Comparison of ENCODE assay signal across 8 mouse cellular contexts in genomic region chr12:73998128-73998456, GRCm38 (mm10). TPM values are rescaled to one million over a fixed set of nuclear protein-coding genes. Genes with fewer than 3 reads are reported as not detected.
DNase-seq lines count a peak whose midpoint lies in the region; ATAC-seq and TF ChIP-seq lines count a peak whose summit lies in the region.

No protein-coding gene starts in this region.

- no peaks in the 10 kb centered on the region for H3K36me3 ChIP-seq in heart, embryonic 11.5 days (ENCODE audit: control insufficient read depth, insufficient read depth, low read length)
- no peaks in the 10 kb centered on the region for H3K36me3 ChIP-seq in testis, adult 2 months (ENCODE audit: control insufficient read depth, insufficient read depth, low read length)
- H3K36me3 ChIP-seq in limb, embryonic 14.5 days (ENCODE audit: control insufficient read depth, insufficient read depth, low read length): no peaks in the 10 kb centered on the region

- no peak for TF ChIP-seq POLR2A in testis, adult 2 months (IDR thresholded peaks at IDR 0.05; ENCODE audit: control insufficient read depth, low read depth, low read length)
- no peak for TF ChIP-seq POLR2A in limb, embryonic 14.5 days (IDR thresholded peaks at IDR 0.05; ENCODE audit: borderline replicate concordance, extremely low read depth, insufficient read depth, insufficient read length)

- H3K9me3 ChIP-seq in heart, embryonic 11.5 days (replicated peaks; ENCODE audit: control insufficient read depth, low read length): no peaks in the 10 kb centered on the region
- H3K9me3 ChIP-seq in limb, embryonic 14.5 days (ENCODE audit: control insufficient read depth, low read length): no peaks in the 10 kb centered on the region

- peak overlapping the region; percentile 96 for H3K4me2 ChIP-seq in heart, embryonic 11.5 days
- H3K4me2 ChIP-seq in limb, embryonic 14.5 days (replicated peaks; ENCODE audit: low read depth, low read length, severe bottlenecking): peak overlapping the region; percentile 84

- H3K4me3 ChIP-seq in heart, embryonic 11.5 days (ENCODE audit: low read depth, low read length): peak overlapping the region; percentile 64
- H3K4me3 ChIP-seq in testis, adult 2 months (ENCODE audit: control insufficient read depth, low read depth, low read length): peak overlapping the region; percentile 26; the same call in 1 of the 2 replicates
- peak overlapping the region; percentile 59 for H3K4me3 ChIP-seq in limb, embryonic 14.5 days (replicated peaks; ENCODE audit: low read length)

- WGBS in heart, embryonic 11.5 days (ENCODE audit: insufficient replicate concordance): 37% methylated on average over 5 of the region's 5 CpGs
- WGBS in limb, embryonic 14.5 days: 38% methylated on average over 5 of the region's 5 CpGs

- H3K27me3 ChIP-seq in heart, embryonic 11.5 days (ENCODE audit: control insufficient read depth, insufficient read depth, low read length): peaks cover 37% of the 10 kb centered on the region
- H3K27me3 ChIP-seq in testis, adult 2 months (ENCODE audit: control insufficient read depth, insufficient read depth, low read length): 0 out of 2 replicates have a peak, but pooled peaks cover 2% of the 10 kb centered on the region
- peaks cover 17% of the 10 kb centered on the region; the same call in 1 of the 2 replicates for H3K27me3 ChIP-seq in limb, embryonic 14.5 days (ENCODE audit: control insufficient read depth, insufficient read depth, low read length)

- TF ChIP-seq CTCF in testis, adult 2 months (IDR thresholded peaks at IDR 0.05; ENCODE audit: control insufficient read depth, insufficient read depth, insufficient replicate concordance, low read depth, low read length): no peak

- ATAC-seq in heart, embryonic 11.5 days (replicated peaks; ENCODE audit: insufficient number of reproducible peaks, low FRiP score, low TSS enrichment): no peak
- ATAC-seq in limb, embryonic 14.5 days (ENCODE audit: low FRiP score, low read depth): 0 out of 2 replicates have a peak, but pooled peaks have one; percentile 26

- peaks cover 5% of the 10 kb centered on the region for H3K4me1 ChIP-seq in heart, embryonic 11.5 days (ENCODE audit: control insufficient read depth, insufficient read depth, low read length)
- H3K4me1 ChIP-seq in testis, adult 2 months (ENCODE audit: control insufficient read depth, insufficient read depth, low read length): peaks cover 12% of the 10 kb centered on the region
- H3K4me1 ChIP-seq in limb, embryonic 14.5 days (ENCODE audit: control insufficient read depth, insufficient read depth, low read length): peaks cover 5% of the 10 kb centered on the region

- H3K27ac ChIP-seq in heart, embryonic 11.5 days (ENCODE audit: low read depth, low read length): no peak overlapping the region
- H3K27ac ChIP-seq in testis, adult 2 months (ENCODE audit: control insufficient read depth, insufficient read depth, low read depth, low read length): no peak overlapping the region
- no peak overlapping the region for H3K27ac ChIP-seq in limb, embryonic 14.5 days (replicated peaks; ENCODE audit: low read depth, low read length)

- intact Hi-C loops in heart, postnatal 36 days (cut with DNase I): no loop called here
- intact Hi-C loops in gastrocnemius, postnatal 36 days (cut with DNase I): no loop called here

- DNase-seq in heart, postnatal 36 days: no peak
- no peak for DNase-seq in testis, postnatal 10 days (ENCODE audit: low spot score)
- no peak for DNase-seq in limb, embryonic 14.5 days (ENCODE audit: low spot score)
- DNase-seq in natural killer cell, adult 2 months (ENCODE audit: low spot score in 2 of 2): no peak
- no peak for DNase-seq in gastrocnemius, postnatal 36 days
- DNase-seq in gastrocnemius, postnatal 10 days: no peak

- peak overlapping the region; percentile 63 for H3K9ac ChIP-seq in heart, embryonic 11.5 days (ENCODE audit: low read depth, low read length)
- H3K9ac ChIP-seq in limb, embryonic 14.5 days (ENCODE audit: low read depth, low read length, severe bottlenecking): peak overlapping the region; percentile 78

RNA-seq across cellular contexts. Expression of gene Syt16, which starts 0.6 kb away (rescaled TPM):
- polyA plus RNA-seq in heart, embryonic 11.5 days (2014; fragmentation: Nextera tagmentation; extraction: Ambion mirVana): 0.49 and 0.52 TPM in 2 replicates
- total RNA-seq in heart, postnatal 36 days (2021): not detected
- polyA plus RNA-seq in testis, adult 2 months (2012; rRNA removed): 0.14 and 0.61 TPM in 2 replicates
- 2.4 and 2.8 TPM in 2 replicates for polyA plus RNA-seq in limb, embryonic 14.5 days (2012; rRNA removed)
- 4.3 and 5.0 TPM in 2 replicates for polyA plus RNA-seq in limb, embryonic 14.5 days (2014; fragmentation: Nextera tagmentation; extraction: Ambion mirVana)
- not detected for total RNA-seq in gastrocnemius, postnatal 36 days (2021)
- total RNA-seq in gastrocnemius, postnatal 10 days (2021): under 1 TPM; 0.09 to 0.16 TPM

RNA-seq across cellular contexts. Expression of gene Snapc1, which starts 33.8 kb away (rescaled TPM):
- polyA plus RNA-seq in heart, embryonic 11.5 days (2014; fragmentation: Nextera tagmentation; extraction: Ambion mirVana): 17.8 and 21.2 TPM in 2 replicates
- total RNA-seq in heart, postnatal 36 days (2021): 10 to 100 TPM in 1 of 2 experiments, 1 to 10 TPM in 1; 8.8 to 13.4 TPM
- polyA plus RNA-seq in testis, adult 2 months (2012; rRNA removed): 6.9 and 7.1 TPM in 2 replicates
- polyA plus RNA-seq in limb, embryonic 14.5 days (2012; rRNA removed): 21.6 and 22.0 TPM in 2 replicates
- polyA plus RNA-seq in limb, embryonic 14.5 days (2014; fragmentation: Nextera tagmentation; extraction: Ambion mirVana): 17.2 and 24.8 TPM in 2 replicates
- total RNA-seq in gastrocnemius, postnatal 36 days (2021): 1 to 10 TPM; 3.8 to 5.3 TPM
- total RNA-seq in gastrocnemius, postnatal 10 days (2021): 1 to 10 TPM; 5.3 to 8.2 TPM
